Mouse (Mus musculus) kidney, postnatal 4 days (tissue): ENCODE data around the gene 2210010C04Rik.

Experiments used
- DNase-seq, 2 experiments: peaks; one replicate each; pipeline ENCODE4 v3.0.0; 2021; ENCODE audit warnings: mixed read lengths in 2 of 2

2210010C04Rik gene

DNA sequence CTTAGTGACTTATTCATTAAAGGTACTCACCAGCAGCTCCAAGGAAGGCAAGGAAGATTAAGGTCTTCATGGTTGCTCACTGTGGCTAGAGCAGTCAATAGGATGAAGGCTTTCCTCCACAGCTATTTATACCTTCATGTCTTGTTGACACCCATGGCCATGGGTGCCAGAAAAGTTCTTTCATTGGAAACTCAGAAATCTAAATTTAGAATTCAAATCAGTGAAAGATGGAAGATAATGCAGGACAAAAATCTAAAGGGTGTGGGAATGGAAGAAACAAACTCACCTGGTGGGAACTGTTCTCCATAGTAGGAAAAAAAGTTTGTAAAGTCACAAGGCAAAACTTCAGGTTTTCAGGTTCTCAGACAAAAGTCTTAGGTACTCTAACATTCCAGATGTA lies at the start of gene 2210010C04Rik:
TSS of gene 2210010C04Rik (minus strand) at position 101 of the 400 bp plus-strand sequence.
- DNase-seq = no peak

DNA sequence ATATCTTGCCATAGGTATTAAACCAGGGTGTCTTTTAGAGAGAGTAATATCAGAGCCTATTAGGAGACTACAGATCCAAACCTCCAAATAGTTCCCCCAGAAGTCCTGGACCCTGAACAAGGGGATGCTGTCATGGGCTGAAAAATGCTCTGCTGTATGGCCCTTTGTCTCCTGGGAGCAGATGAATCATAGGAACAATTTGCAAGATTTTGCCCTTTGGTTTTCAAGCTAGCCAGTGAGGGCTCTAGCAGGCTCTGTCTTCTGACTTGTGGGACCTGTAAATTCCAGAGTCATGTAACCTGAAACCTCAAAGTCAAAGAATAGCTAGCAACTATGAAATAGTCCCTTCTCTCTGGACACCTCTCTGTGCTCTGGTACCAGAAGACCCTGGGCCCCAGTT lies 44.8 kb upstream of the 2210010C04Rik start:
- DNase-seq = no peak

DNA sequence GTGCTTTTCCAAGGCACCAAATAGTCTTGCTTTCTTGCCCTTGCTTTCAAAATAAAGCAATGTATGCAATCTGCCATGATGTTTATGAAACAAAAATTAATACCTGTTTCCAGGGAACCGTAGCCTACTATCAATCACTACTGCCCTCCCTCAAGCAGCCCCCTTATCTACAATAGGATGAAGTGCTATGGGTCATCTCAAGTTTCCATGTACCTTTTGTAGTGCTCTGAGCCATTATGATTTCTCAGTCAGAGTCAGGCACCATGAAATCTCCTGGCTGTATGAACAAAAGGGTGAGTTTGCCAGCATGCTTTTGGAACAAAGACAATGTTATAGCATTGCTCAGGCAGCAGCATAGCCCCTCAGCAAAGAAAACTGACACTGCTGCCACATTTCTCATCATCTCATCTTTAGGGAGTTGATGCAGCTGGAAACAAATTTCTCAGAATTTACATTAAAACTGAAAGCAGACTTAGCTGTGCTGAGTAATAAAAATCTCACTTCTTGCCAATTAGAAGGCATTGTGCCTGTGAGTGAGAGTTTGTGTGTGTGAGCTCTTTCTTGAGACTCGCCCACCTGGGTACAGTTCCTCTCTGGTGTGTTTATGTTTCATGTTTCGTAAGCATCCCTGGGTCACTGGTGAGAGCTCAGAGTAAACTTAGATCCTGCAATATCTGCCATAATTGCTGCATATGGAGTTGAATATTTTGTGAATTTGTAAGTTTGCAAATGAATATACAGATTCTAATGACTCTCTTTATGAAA lies 43.4 kb upstream of the 2210010C04Rik start:
- no peak for DNase-seq

DNA sequence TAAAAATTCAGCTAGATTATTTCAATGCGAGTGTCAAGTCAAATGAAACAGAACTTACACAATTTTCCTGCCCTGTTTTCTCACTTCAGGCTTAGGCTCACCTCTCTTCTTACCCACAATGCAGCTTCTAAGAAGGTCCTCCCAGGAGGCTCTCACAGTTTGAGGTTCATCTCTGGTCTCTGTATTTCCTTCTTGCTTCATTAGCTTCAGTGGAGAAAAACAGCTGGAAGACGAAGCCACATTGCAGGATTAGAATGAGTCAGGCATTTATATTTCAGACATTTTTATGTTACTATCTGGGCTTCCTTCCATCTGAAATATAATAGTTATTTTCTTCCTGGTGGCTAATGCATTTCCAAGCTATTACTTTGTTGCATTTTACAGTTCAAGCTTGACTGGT lies 40.4 kb upstream of the 2210010C04Rik start:
- DNase-seq = no peak

DNA sequence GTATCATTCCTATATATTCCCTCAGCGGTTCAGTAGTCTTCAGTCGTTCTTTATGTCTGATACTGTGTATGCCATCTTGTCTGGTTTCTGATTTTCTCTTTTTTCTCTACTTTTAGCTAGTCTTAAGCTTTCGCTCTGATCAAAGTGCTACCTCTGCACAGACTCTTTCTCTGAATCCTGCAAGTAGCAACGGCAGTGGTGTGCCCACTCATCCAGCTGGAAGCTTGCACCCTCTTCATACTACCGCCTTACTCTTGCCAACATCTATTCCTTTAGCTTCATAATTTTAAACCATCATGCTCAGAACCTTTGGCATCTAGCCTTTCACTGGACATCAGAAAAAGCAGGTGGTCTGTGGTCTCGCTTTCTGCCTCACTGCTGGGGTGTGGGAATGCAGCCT lies 28.0 kb upstream of the 2210010C04Rik start:
- DNase-seq = no peak

DNA sequence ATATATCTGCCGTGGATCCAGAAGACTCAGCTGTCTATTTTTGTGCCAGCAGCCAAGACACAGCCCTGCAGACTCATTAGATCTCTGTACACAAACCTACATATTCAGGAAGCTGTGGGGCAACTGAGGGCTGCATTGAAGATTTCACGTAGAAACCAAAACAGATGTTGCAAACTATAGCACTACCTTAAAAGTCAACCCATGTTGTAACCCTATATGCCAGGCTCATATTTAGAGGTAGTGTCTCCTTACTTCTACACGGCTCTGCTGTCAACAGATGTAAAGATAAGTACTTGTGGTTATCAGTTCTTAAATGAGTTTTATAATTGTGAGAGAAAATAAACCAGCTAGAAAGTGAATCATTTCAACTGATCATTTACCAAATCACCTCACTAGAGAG lies 27.4 kb upstream of the 2210010C04Rik start:
- DNase-seq = no peak

DNA sequence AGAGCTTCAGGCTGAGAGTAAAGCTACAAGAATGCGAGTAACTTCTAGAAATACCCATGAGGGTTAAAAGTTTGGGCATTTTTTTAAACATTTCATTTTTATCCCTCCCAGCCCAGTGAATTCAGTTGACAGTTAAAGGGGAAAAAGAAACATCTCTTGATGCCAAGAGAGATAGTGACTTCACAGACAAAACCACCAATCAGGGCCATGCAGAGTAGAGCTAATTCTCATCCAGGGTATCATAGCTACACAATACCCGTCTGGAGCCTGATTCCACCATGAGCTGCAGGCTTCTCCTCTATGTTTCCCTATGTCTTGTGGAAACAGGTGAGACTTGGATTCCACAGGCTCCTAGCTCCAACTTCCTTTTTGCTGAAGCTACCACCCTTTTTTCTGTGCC lies 26.8 kb upstream of the 2210010C04Rik start:
- DNase-seq = no peak

DNA sequence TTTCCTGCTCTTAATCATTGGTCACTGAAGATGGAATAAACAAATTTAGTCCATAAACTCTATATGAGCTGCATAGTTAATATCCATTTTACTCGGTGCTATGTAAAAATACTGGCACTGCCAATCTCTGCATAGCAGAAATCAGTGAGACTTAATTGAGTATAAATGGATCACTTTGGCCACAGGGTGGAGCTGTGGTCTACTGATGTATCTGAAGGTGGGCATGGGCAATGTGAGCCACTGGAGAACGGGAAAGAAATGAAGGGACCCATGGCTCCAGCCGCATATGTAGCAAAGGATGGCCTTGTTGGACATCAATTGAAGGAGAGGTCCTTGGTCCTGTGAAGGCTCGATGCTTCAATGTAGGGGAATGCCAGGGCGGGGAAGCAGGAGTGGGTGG lies 25.8 kb upstream of the 2210010C04Rik start:
- peak; percentile 5 to 10 for DNase-seq

DNA sequence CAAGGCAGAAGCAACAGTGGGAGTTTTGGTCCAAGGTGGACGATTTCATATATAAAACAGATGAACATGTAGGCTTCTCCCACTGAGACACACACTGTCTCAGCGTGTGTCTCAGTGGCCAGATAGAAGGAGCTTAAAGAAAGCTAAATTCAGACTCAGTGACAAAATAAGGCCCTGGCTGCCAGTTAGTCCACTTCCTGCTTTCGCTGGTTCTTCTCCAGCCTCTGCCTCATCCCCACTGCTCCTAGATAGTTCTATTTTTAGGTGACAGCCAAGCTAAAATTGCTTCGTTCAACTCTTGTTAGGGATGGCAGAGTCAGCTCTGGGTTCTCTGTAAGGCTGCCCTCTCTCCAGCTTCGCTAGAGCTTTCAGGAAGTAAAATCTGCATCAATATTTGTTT lies 22.3 kb upstream of the 2210010C04Rik start:
- no peak for DNase-seq

DNA sequence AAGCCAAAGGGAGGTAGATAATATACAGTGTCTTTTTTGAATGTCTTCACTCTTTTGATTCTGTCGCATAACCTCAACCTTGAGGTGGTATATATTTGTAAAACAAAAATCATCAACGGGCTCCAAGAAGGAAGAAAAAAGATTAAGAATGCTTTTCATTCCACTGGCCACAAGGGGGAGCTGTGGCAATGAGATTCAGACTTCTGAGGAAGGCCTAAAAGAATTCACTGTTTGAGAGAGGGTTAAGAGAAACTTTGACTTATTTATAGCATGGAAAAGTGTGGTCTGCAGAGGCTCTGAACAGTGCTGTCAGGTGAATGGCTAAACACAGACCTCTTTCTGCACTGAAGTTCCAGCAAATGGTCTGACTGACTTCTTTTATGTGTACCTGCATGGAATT lies 20.3 kb upstream of the 2210010C04Rik start:
- DNase-seq = peak; percentile 34 to 51

DNA sequence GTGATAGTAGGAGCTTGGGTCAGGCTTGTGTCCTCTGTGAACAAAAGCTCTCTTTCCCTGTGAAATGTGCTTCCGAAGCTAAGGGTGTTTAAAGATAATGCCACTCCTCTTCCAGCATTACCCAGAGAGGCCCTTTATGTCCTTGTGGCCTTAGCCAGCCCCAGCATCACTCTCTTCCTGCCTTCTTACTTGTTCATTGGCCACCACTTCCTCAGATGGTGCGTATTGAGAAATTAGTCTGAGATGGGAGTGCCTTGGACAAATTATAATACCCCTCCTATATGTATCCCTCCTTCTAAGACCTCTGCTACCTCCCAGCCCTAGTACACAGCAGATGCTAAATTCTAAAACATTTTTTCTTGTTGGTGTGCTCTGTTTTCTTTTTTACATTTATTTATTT lies 19.1 kb upstream of the 2210010C04Rik start:
- no peak for DNase-seq

DNA sequence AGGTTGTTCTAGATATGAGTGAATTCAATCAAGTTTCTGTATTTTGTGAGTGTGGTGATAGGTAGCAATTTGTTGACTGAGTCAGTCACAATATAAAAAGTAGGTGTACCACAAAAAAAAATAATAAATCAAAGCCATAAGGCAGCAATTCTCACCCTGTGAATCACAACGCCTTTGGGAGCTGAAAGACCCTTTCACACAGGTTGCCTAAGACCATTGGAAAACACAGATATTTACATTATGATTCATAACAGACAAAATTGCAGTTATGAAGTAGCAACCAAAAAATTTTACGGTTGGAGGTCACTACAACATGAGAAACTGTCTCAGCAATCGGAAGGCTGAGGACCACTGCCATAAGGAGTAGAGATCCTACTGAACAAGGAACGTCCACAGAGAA lies 16.5 kb upstream of the 2210010C04Rik start:
- no peak for DNase-seq

DNA sequence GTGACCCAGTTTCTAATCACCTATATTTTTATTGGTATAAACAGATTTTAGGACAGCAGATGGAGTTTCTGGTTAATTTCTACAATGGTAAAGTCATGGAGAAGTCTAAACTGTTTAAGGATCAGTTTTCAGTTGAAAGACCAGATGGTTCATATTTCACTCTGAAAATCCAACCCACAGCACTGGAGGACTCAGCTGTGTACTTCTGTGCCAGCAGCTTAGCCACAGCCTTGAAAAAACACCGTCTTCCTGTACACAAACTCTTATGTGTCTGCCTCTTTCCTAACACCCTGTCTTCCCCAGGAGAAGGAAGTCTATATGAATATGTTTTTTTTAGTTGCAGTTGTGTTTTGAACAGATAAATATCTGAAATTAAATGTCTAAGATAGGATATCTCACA lies 13.3 kb upstream of the 2210010C04Rik start:
- no peak for DNase-seq

DNA sequence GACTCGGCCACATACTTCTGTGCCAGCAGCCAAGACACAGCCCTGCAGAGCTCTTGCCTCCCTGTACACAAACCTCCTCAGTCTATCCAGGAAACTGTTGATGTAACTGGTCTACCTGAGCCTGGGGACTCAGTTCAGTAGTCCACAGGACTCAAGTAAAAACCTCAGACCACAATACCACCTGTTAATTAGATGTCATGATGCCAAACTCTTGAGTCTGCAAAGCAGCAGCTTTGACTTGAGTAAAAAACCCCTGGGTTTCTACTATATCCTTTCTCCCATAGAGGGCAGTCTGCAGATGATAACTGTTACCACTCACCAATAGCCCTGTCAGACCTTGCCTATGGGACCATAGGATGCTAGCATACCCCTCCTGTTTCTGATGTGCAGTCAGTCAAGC lies 12.7 kb upstream of the 2210010C04Rik start:
- DNase-seq = no peak

DNA sequence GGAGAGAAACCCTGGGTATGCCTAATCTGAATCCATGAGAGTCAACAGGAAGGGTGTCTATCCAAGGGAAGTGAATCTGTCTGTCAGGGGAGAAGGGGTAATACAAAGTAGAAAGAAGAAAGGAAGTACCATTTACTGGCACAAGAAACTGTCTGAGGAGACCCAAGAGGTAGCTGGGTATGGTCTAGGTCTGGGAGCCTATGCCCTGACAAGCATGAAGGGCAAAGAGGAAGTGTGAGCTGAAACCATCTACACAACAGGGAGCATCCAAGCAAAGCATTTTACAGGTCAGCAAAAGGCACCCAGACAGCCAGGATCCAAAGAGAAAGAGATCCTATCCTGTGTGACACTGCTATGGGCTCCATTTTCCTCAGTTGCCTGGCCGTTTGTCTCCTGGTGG lies 11.9 kb upstream of the 2210010C04Rik start:
- no peak for DNase-seq

DNA sequence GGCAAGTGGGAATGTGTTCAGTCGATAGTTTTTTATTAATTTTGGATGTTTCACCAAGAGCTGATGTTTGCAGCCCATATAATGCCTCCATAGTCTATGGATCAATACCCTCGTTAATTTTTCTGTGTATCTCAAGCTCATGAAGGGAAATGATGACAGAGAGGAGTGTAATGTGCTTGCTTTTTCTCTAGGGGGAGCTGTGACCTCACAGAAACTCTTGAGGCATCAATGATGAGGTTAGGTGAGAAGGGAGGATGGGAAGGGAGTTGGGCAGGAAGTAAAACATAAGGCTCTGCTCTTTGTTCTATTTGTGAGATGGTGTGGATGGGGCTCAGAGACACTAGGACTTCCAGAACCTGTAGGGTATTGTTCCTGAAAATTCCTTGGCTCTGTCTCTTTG lies 11.2 kb upstream of the 2210010C04Rik start:
- no peak for DNase-seq

DNA sequence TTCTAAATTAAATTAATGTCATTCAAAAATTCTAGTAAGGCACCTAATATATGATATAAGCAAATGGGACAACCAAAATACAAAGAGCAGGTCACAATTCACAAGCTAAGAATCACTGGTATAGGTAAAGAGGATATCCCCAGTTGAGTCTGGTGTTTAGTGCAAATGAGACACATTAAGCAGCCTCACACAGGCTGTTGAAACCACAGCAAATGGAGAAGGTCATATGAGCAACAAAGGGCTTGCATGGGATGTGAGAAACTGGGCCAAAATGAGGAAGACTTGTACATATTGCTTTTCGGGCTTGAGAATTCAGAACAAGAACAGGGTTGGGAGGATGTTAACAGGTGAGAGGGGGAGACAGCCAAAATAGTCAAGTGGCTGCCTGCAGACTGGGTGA lies 9.4 kb upstream of the 2210010C04Rik start:
- DNase-seq = no peak

DNA sequence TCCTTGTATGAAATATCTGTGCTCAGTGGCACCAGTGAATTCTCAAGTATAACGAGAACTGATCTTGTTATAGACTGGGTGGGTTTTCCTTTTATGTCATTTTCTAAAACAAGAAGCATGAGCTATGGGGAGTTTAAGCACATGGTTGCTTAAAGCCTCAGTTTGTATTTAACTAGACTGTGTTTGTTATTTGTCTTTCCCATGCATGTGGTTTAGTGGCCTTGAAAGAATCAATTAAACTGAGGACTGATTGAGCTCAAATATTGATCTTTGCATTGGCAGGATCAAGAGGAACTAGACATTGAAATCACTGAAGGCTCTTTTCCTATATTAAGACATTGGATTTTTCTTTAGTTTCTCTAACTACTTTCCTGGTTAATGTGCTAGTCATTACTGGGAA lies 9.0 kb upstream of the 2210010C04Rik start:
- no peak for DNase-seq

DNA sequence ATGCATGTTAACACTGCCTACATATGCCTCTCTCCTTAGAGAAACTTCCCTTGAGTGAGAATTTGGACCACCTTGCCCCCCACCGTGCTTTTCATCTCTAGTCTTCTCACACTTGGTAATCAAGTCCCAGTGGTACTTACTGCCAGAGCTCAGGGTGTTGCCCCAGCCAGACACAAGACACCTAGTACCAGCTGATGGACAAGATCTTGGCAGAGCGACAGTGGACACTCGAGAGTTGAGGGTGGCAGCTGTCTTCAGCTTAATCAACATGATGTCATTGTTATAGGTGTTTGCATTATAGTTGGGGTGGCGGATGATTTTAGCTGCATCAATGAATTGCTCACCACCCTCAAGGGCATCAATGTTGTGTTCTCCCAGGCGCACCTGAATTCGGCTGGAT lies 2.5 kb downstream of the 2210010C04Rik start:
- no peak for DNase-seq

DNA sequence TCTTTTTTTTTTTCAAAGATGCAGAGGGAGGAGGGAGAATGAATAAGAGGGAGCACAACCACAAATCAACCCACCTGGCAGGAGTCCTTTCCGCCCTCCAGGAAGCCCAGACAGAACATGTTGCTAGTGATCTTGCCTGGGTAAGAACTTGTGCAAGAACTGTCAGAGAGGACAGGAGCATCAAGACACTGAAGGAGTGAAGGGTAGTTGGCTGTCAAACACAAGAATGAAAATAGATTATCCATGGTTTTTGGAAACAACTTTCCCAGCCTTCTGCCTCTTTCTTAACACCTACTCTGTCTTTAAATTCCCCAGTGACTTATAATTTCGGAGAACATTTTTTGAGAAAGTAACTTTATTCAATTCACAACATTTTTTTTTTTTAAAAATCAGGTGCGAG lies 3.1 kb downstream of the 2210010C04Rik start:
- DNase-seq = no peak

DNA sequence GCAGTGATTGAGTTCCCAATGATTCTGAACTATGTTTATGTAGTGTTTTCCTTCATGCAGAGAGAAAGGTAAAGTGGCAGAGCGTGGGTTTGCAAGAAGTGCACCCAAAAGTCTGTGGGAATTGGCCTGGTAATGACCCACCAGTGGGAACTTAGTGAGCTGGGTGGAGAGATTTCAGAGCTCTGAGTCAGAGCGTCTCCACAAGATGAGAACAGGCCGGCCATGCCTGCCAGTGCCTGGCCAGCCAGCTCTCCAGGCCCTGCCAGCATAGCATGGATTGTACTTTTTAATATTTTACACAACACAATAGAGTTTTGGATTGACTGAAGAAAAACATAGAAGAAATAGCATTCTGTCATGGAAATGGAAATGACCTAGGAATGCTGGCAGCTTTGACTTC lies 4.5 kb downstream of the 2210010C04Rik start:
- no peak for DNase-seq

DNA sequence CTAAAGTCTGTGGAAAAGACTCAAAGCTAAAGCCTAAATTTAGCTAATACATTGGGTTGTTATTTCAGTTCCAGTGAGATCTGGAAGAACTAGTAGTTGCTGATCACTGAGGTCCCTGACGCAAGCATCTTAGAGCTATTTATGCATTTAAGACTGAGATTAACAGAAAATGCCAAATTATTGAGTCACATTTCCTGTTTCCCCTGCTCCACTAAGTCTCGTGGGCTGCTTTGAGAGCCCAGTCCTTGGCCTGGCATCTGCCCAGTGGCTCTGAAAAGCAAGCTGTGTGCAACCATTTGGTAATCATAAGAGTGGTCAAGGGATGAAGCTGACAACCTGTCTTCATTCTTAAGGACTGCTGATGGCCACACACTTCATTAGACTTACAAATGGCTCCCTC lies 8.3 kb downstream of the 2210010C04Rik start:
- DNase-seq = peak; percentile 8 to 37

DNA sequence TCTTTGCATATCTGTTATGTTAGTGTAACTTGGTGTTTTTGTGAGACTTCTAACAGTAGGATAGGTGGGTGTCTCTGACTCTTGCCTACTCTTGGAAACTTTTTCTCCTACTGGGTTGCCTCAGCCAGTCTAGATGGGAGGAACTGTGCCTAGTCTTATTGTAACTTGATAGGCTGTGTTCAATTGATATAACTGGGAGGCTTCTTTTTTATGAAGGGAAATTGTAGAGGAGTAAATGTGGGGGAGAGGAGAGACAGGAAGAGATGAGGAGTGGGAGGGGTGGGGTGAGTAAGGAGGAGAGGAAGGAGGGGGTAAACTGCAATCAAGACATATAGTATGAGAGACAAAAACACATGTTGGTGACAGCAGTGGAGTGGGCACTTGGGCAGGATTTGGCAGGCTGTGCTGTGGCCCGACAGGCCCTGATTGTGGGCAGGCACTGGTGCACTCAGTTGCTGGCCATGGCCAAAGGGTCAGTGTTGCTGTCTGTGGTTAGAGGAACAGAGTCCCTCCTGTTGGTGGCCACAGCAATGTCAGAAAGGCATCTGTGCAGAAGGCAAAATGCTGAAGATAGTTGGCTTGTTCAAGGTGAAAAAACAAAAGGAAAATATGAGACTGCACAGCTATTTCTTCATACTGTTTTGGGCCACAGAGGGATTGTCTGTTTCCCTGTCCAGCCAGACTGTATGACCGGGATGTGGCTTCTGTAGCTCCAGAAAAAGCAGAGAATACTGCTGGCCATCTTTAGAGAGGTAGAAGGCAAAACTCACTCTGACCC lies 9.2 kb downstream of the 2210010C04Rik start:
- peak; percentile 3 to 8 for DNase-seq

DNA sequence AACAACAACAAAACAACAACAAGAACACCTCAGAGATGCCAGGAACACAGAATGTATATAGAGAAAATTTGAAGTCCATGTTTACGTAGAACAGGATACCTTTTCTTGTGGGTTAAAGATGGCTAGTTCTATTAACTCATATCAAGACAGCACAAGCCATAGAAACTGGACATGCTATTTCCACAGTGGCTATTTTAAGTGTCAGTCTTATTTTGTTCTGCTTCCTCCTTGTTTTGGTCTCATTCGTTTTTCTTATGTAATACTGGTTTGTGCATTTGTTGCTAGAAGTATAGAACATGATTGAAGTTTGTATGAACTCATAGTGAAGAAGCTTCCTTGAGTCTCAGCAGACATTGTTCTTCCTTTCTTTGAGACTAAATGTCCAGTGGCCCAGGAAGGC lies 16.2 kb downstream of the 2210010C04Rik start:
- no peak for DNase-seq
